Mouse (Mus musculus) inflammation-experienced regulatory T-cells, adult 6 months (primary cell): ENCODE results near the gene 3110082J24Rik. TPM values are rescaled to one million over a fixed set of nuclear protein-coding genes. Genes with fewer than 3 reads are reported as not detected.

Source experiments
- ATAC-seq: one replicate; pipeline ENCODE4 v1.8.0; 2017
- polyA plus RNA-seq, 3 experiments: library from polyadenylated mRNA; unstranded; fragments of 100-300 nt; shearing (Covaris generic); gene quantifications; one replicate each; pipeline ENCODE4 v1.2.1; 2017

3110082J24Rik gene
- polyA plus RNA-seq, 3 experiments from 2014 or later, result not detected

GRCm38 (mm10) chr5:30115718-30116117 is 9.8 kb upstream of the 3110082J24Rik start:
- ATAC-seq, result no peak

DNA sequence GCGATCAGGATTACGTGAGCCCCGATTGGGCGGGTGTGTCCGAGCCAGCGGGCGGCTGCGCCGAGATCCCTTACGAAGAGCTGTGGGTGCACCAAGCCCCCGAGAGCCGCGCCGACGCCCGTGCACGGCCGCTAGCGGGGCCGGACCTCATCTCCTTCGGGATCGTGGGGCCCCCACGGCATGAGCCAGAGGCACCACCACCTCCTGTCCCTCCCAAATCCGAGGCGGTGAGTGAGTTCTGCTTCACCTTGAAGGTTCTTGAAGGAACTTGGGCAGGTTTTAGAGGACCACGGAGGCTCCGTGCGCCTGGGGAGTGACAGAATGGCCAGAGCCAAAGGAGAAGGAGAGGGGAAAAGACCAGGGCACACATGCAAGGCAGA is 8.9 kb upstream of the 3110082J24Rik start:
- ATAC-seq, result no peak

DNA sequence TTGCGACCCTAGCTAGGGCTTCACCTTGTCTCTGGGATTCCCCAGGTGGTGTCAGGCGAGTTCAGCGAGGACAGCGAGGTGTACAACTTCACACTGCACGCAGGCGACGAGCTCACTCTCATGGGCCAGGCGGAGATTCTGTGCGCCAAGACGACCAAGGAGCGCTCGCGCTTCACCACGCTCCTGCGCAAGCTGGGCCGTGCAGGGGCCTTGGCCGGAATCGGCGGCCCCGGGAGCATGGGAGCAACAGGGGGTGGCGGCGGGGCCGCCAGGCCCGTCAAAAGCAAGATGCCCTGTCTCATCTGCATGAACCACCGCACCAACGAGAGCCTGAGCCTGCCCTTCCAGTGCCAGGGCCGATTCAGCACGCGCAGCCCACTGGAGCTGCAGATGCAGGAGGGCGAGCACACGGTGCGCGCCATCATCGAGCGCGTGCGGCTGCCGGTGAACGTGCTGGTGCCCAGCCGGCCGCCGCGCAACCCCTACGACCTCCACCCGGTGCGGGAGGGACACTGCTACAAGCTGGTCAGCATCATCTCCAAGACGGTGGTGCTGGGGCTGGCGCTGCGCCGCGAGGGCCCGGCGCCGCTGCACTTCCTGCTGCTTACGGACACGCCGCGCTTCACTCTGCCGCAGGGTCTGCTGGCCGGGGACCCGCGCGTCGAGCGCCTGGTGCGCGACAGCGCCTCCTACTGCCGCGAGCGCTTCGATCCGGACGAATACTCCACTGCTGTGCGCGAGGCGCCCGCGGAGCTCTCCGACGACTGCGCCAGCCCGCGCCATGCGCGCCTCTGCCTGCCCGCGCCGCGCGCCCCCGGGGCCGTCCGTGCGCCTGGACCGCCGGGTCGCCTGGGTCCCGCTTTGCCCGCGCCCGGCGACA is 8.2 kb upstream of the 3110082J24Rik start:
- ATAC-seq, result peak; percentile 63

DNA sequence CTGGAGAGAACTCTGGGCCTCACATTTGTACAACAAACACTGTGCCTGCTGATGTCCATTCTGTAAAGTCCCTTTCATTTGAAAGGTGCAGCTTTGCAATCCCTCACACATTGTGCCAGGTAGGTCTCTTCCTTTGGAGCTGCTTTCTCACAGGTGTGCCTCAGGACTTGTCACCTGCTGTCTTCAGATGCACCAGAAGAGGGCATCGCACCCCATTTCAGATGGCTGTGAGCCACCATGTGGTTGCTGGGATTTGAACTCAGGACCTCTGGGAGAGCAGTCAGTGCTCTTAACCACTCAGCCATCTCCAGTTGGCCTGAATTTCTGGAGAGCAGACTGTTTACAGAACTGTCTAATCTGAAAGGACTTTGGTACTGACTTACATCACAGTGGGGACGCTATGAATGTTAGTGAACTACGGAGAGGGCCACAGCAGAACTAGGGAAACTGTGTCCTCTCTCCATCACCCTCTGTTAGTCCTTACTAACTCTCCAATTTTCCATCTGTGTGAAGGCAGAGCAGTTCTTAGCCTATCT is 6.7 kb upstream of the 3110082J24Rik start:
- ATAC-seq, result no peak

DNA sequence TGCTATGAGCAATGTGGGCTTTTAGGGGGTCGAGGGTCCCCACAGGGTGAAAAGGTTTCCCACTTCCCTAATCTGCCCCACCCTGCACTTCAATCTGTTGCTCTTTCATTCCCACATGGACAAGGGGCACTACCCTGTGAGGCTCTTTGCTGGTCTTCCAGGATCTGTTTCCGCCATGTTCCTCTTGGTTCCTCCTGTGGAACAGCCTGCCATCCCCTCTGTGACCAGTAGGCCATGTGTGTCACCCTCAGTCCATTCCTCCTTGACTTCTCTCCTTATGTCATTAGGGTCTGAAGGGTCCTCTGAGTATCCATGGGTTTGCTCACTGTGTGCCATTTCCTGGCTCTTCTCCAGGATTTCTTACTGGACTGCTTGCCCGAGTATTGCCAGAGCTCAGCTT is 5.9 kb upstream of the 3110082J24Rik start:
- ATAC-seq, result no peak

GRCm38 (mm10) chr5:30111126-30111525 is 5.2 kb upstream of the 3110082J24Rik start:
- ATAC-seq, result no peak

- no peak for ATAC-seq
Observed at GRCm38 (mm10) chr5:30110371-30111060, 4.6 kb upstream of the 3110082J24Rik start.

GRCm38 (mm10) chr5:30109899-30110298 is 4.0 kb upstream of the 3110082J24Rik start:
- ATAC-seq, result no peak

DNA sequence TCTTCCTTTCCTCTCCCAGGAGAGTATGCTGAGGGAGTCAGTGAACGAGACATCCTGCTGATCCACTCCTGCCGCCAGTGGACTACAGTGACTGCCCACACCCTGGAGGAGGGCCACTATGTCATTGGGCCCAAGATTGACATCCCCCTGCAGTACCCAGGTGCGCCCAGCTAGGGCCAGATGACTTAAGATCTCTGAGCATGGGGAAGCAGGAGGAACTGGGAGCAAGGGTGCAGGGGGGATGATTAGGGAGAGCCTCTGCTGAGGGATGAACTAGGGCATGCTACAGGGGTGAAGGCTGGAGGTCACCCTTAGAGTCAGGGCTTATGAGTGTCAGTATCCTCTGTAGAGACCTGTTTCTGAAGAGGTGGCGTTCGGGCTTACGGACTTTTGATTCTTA is 2.3 kb upstream of the 3110082J24Rik start:
- ATAC-seq, result no peak

DNA sequence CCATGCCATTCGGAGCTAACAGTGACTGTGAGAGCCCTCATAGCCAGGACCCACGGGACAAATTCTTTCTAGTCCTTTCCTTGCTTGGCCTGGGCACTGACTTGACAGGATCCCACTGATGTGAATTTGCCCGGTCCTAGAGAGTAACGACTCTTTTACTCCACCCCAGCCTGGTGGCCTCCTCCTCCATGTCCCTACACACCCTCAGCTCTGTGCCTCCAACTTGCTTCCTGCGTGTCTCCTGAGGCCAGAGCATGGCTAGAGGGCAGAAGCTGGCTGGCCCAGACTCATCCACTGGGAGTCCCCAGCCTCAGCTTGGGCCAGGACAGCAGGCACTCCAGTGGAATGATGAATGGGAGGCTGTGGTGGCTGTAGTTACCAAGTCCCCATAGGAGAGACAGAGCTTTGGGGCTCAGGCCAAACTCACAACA is 1.7 kb upstream of the 3110082J24Rik start:
- ATAC-seq, result no peak

- ATAC-seq, result no peak
Observed at GRCm38 (mm10) chr5:30107186-30107585, 1.3 kb upstream of the 3110082J24Rik start.

DNA sequence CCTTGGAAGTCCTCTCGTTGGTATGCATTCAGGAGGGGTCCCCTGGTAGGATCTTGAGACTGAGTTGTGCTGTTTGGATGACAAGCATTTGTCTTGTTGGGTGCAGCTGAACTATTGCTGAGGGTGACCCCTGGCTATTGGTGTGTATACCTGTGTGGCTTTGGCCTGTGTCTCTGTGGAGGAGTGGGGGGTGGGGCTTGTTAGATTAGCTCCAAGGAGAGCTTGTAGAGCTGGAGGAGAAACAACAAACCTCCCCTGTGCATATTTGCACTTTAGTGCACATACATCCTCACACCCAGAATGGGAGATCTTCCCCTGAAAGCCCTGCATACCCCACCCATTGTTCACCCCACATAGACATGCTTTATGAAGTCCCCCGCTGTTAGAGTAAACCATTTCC is 870 bp upstream of the 3110082J24Rik start:
- ATAC-seq, result no peak

DNA sequence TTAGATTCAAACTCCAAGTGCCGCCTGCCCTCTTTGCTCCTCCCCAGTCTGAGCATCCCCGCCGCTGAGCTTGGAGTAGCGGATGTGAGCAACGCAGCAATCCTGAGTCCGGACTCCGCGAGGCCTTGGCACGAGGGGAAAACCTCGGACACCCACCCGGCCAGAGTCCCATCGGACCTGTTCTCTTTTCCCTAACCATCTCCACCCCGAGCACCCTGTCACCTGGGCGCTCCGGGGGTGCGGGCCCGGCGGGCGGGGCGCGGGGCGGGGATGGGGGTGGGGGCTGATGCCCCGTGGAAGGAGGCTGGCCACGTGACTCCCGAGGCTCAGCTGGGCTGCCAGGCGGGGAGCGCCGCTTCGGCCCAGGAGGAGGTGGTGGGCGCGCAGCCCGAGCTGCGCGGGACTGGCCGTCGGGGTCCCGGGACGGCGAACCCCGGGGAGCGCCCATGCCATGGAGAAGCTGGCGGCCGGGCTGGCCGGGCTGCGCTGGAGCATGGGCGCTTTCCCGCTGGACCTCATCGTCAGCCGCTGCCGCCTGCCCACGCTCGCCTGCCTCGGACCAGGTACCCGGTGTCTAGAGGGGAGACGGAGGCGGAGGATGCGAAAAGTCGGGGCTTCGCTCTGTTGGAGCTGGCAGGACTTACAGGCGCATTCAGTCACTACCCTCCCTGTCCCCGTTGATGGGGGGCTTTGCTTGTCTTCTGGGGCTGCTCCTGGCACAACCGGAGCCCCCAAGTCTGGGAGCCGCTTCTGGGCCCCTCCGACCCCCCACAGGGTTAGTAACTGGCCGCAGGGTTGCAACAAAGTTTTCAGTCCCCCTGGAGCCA is 832 bp downstream of the 3110082J24Rik start, which contains the start of gene Garem2:
Garem2 (plus strand) TSS at position 321 of the 827 bp plus-strand sequence.
- no peak for ATAC-seq

- ATAC-seq, result no peak
Observed at GRCm38 (mm10) chr5:30104339-30104738, 1.5 kb downstream of the 3110082J24Rik start.

- no peak for ATAC-seq
Observed at GRCm38 (mm10) chr5:30103340-30103739, 2.5 kb downstream of the 3110082J24Rik start.

DNA sequence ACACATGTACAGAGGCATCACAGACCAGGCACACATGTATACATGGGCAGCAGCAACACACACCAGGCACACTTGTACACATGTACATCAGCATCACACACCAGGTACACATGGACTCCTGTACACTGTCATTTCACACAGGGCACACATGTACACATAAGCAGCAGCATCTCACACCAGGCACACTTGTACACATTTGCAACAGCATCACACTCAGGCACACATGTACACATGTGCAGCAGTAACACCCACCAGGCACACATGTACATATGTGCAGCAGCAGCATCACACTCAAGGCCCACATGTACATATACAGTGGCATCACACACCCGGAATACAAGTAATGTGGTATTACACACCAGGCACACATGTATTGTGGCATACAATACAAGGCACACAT is 7.6 kb downstream of the 3110082J24Rik start:
- ATAC-seq, result no peak

DNA sequence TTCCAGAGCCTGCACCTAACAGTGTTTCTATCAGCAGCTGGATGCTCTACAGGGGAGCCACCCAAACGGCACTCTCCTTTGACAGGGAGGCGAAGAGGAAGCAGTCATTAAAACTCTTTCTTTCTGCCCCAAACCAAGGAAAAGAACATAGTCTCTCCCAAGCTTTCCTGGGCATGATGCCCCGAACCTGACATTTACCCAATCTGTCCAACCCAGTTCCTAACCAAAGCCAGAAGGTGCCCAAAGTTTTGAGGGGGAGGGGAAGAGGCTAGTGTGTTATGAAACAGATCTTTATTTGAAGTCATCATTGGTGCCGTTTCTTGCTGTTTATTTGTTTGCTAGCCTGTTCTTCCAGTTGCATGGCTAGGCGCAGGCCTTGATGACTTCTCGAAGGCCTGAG is 10.2 kb downstream of the 3110082J24Rik start:
- ATAC-seq, result no peak

DNA sequence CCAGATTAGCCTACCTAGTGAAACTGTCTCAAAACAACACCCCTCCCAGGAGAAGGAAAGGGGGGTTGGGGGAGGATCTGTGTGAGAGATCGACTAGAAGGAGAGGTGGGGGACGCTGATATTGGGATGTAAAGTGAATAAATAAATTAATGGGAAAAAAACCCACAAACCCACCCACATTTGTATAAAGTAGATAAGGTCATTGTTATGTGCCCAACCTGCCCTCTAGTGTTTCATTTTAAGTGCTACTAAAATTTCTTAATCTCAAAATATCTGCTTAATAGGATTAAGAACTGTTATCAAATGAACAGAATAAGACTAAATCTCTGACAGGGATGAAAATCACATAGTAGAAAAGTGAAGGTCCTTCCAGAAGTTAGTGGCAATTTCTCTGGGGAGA is 11.5 kb downstream of the 3110082J24Rik start:
- no peak for ATAC-seq

DNA sequence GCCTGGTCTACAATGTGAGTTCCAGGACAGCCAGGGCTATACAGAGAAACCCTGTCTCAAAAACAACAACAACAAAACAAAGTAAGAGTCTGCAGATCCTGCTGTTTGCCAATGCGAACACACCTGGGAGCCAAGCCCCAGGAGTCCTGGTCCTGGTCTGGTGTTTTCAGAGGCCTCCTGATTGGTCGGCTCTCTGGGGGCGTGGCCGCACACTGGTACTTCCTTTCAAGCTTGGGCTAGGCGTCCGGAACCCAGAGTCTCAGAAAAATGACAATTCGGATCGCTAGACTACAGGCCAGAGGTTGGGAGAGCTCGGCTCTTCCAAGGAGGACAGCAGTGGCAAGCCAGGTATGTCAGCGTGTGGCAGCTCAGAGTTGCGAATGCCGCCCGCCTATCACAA is 13.2 kb downstream of the 3110082J24Rik start:
- ATAC-seq, result no peak

GRCm38 (mm10) chr5:30072825-30073821 is 32.8 kb downstream of the 3110082J24Rik start, which contains the start of gene Tyms:
TSS of gene Tyms (minus strand) at chr5:30073617.
- peak; percentile 85 for ATAC-seq

GRCm38 (mm10) chr5:30072377-30072776 is 33.5 kb downstream of the 3110082J24Rik start:
- no peak for ATAC-seq
